Mouse (Mus musculus) bone marrow macrophage, adult 2 months (primary cell): ENCODE results near the gene Arxes2.
"Not testable (repeated sequence)": the region's sequence is repeated elsewhere in the genome, so short reads cannot be mapped to it uniquely, and the experiment has no call there.

Experiments
- CTCF ChIP-seq: IDR thresholded peaks from 2 replicates; pipeline ENCODE4 v1.5.1; 2012; ENCODE audit warnings: low read depth, mild to moderate bottlenecking, low read length, moderate library complexity
- POLR2A ChIP-seq: IDR thresholded peaks from 2 replicates; pipeline ENCODE4 v1.6.1; 2012; ENCODE audit warnings: mild to moderate bottlenecking, low read depth, low read length, borderline replicate concordance

GRCm38 (mm10) chrX:135993664-135994119 lies at the start of gene Arxes2:
- TF ChIP-seq CTCF, POLR2A: not testable (repeated sequence)
